Mouse (Mus musculus) embryo, embryonic 11.5 days (tissue): ENCODE results near the gene Zfp689.
A peak's percentile ranks its signal among the peaks of the same experiment; 100 is the strongest.
"Not testable (repeated sequence)": the region's sequence is repeated elsewhere in the genome, so short reads cannot be mapped to it uniquely, and the experiment has no call there.

ENCODE experiments used
- DNase-seq: peaks from one replicate; pipeline ENCODE4 v3.0.0-alpha.2; 2012; ENCODE audit warnings: low read depth, low spot score

The Zfp689 gene

GRCm38 (mm10) chr7:127470743-127471645, 22.0 kb upstream of the Zfp689 start:
- peak; percentile 92 for DNase-seq

DNA sequence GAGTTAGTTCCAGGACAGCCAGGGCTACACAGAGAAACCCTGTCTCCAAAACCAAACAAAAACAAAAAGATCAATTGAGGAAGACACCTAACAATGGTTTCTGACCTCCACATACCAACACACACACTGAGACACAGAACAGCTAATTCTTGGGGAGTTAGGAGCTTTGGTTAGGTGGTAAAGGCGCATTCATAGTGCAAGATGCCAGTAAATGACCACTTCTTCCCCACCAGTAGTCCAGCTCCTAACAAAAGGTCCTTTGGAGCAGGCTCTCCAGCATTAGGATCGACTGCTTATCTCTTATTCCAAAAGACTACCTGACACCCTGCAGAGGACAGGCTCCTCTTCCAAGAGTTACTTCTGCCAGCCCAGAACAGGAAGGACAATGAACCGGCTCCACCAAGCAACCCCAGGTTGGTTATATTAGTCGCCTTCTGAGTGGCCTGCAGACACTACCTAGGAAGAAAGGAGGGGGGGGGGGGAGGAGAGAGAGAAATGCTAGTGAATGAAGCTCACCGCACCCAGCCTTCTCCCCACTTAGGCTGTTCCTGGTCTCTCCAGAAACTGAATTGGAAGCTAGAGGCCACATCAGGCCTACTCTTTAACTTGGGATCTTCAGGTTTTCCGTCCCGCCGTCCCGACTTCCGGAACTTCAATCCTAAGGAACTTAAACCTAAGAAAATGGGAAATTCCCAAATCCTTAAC, 21.2 kb upstream of the Zfp689 start:
- DNase-seq, result no peak

DNA sequence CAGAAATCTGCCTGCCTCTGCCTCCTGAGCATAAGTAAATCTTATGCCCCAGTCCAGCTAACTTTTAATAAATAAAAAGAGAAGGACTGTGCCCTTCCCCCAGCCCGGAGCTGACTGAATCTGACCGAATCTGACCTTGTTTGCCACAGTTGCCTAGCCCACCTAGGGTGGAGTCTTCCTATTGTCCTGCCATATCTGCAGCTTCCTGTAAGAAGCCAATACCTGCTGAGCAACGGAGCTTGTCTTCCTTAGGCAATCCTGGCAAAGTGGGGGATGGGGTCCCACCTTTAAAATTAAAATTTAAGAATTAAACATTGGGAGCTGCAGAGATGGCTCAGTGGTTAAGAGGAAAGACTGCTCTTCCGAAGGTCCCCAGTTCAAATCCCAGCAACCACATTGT, 17.6 kb upstream of the Zfp689 start:
- DNase-seq, result no peak

DNA sequence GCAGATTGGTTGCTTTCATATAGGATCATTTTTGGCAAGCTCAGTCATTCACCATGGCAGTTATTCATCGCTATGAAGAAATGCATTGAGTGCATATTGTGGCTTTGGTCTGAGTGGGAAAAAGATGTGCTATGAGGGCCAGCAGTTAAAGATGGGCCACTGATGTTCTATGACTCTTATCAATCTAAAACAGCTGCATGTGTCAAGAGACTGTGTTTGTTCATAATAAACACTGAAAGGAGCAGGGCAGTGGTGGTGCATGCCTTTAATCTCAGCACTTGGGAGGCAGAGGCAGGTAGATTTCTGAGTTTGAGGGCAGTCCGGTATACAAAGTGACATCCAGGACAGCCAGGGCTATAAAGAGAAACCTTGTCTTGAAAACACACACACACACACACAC, 16.7 kb upstream of the Zfp689 start:
- DNase-seq, result not testable (repeated sequence)

GRCm38 (mm10) chr7:127465191-127465590, 16.2 kb upstream of the Zfp689 start:
- no peak for DNase-seq

- not testable (repeated sequence) for DNase-seq
These were observed 10.4 kb upstream of the Zfp689 start, which contains the start of gene Prr14 for GRCm38 (mm10) chr7:127459311-127459710. Gene Prr14 (plus strand): TSS chr7:127459611.

DNA sequence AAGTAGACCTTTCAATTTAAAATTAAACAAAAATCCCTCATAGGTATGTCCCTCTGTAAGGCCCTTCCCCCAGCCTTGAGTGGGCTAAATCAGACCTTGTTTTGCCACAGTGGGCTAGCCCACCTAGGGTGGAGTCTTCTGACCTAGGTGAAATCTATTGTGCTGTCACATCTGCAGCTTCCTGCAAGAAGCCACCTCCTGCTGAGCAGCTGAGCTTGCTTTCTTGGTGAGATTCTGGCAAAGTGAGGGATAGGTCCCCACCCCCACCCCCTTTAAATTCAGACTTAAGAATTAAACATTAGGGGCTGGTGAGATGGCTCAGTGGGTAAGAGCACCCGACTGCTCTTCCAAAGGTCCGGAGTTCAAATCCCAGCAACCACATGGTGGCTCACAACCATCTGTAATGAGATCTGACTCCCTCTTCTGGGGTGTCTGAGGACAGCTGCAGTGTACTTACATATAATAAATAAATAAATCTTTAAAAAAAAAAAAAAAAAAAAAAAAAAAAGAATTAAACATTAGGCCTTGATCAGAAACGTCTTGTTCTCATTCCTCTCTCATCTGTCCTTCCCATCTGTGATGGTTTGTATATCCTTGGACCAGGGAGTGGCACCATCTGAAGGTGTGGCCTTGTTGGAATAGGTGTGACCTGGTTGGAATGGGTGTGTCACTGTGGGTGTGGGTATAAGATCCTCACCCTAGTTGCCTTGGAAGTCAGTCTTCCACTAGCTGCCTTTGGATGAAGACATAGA, 9.6 kb upstream of the Zfp689 start:
- DNase-seq, result not testable (repeated sequence)

GRCm38 (mm10) chr7:127454905-127455304, 5.9 kb upstream of the Zfp689 start:
- DNase-seq, result no peak

DNA sequence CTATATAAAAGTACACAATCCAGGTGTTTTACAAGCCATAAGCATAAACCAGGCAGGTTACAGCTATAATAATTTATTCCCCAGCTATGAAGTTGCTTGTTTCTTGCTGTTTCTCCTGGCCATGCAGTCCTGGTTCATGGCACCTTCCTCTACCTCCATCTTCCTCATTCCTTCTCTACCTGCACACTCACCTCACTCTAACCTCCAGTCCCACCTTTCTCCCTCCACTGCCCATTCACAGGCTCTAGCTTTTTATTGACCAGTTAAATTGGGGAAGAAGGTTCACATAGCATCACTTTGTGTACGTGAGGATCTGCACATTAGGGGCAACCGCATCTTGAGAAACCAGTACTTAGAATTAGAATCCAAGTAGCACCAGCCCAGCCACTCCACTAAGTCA, 4.1 kb upstream of the Zfp689 start:
- no peak for DNase-seq

- DNase-seq, result no peak
These were observed 1.0 kb upstream of the Zfp689 start for GRCm38 (mm10) chr7:127449966-127450365.

GRCm38 (mm10) chr7:127443976-127444375, 5.0 kb downstream of the Zfp689 start:
- DNase-seq, result no peak

- DNase-seq, result no peak
These were observed 11.2 kb downstream of the Zfp689 start for GRCm38 (mm10) chr7:127437724-127438123.

- no peak for DNase-seq
These were observed 13.8 kb downstream of the Zfp689 start for GRCm38 (mm10) chr7:127435206-127435605.

DNA sequence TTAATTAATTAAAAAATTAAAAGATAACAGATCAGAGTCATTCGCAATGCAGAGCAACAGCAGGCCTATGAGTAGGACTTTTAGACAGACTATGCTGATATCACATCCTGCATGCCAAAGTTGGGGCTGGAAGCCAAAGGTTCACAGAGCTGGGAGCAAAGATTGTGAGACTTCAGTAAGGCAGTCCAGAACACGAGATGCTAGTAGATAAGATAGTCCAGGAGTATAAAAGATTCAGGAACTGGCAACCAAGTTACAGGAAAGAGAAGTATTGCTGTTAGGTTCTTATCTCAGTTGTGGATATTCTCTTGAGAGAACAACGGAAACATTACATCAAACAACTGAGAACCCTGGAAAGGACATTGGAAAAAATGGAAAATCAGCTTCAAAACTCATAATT, 22.6 kb downstream of the Zfp689 start:
- DNase-seq, result no peak

GRCm38 (mm10) chr7:127425911-127426310, 23.0 kb downstream of the Zfp689 start:
- DNase-seq, result no peak

- DNase-seq, result no peak
These were observed 23.7 kb downstream of the Zfp689 start for GRCm38 (mm10) chr7:127425291-127425690.

GRCm38 (mm10) chr7:127422247-127422646, 26.7 kb downstream of the Zfp689 start:
- no peak for DNase-seq

- DNase-seq, result peak; percentile 85
These were observed 27.4 kb downstream of the Zfp689 start, which contains the start of gene Zfp688 for GRCm38 (mm10) chr7:127421388-127422191. Gene Zfp688 (minus strand): TSS chr7:127422068.

- DNase-seq, result no peak
These were observed 37.5 kb downstream of the Zfp689 start for GRCm38 (mm10) chr7:127411418-127411817.

GRCm38 (mm10) chr7:127406002-127406987, 42.7 kb downstream of the Zfp689 start, which contains the start of gene Zfp764:
Gene Zfp764 (minus strand): TSS chr7:127406822.
- peak; percentile 78 for DNase-seq
